Mouse (Mus musculus): ENCODE measurements around the gene Chic2. TPM values are rescaled to one million over a fixed set of nuclear protein-coding genes. Genes with fewer than 3 reads are reported as not detected.

Gene Chic2
- total RNA-seq, 2 experiments from 2014 or later = 16.7 to 17.0 TPM

DNA sequence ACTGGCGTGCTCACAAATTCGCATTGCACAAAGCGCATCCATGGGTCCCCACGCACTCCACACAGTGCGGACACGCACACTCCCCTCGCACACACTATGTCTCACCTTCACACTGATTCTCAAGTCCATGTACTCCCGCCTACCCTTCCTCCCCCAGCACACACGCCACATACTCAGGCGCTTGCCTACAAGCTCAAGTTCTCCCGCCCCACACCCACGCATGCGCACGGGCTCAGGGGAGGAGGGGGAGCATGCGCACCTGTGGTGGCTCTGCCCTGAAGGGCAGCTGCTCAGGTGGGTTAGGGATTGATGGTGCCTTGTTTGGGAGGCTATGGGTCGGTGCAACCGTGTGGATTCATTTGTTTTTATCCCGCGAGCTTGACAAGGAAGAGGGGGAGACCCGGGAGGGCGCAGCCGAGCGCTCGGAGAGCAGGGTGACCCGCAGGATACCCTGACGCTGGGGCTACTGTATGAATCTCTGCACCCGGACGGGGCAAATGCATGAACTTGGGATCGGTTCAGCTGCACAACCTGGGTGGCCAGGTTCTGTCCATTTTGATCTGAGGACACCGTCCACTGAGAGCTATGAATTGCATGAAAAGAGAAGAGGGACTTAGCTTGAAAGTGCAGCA is 22.7 kb upstream of the Chic2 start:
- peak in 1 of 2 experiments; percentile 35 for DNase-seq

DNA sequence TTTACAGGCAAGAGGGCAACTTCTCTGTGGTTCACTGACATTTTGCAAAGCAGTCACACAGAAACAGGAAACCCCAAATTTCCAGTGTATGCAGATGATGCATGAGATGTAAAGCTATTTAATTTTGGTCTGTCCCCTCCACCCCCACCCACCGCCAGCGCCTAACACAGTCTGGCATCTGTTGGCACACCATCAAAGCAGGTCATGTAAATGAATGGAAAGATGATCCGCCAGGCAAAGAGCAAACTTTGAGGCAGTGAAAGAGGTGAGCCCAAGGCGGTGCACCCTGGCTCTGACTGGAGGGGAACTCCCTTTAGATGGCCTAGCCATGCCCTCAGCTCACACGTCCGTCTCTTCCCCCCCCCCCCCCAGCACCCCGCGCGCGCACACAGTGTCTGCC is 22.1 kb upstream of the Chic2 start:
- no peak for DNase-seq

GRCm38 (mm10) chr5:75063177-75063576 is 18.6 kb upstream of the Chic2 start:
- DNase-seq = no peak

DNA sequence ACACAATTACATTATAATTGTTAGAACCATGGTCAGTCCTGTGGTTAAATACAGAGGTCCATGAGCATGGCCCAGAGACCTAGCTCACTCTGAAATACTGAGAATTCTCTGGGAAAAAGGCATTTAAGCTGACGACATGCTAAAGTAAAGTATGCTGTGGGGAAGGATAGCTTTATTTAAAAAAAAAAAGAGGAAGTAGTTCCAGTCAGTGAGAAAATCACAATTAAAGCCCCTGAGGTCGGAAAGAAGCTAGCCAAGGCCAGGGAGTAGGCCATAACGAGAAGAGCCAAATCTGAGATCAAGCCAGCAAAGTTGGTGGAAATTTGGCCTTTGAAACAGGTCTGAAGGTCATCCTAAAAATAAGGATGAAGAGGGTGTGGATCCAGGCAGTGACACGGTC is 6.5 kb upstream of the Chic2 start:
- no peak for DNase-seq

- DNase-seq = peak; percentile 67 to 77
Observed at GRCm38 (mm10) chr5:75046681-75047321, 2.2 kb upstream of the Chic2 start.

DNA sequence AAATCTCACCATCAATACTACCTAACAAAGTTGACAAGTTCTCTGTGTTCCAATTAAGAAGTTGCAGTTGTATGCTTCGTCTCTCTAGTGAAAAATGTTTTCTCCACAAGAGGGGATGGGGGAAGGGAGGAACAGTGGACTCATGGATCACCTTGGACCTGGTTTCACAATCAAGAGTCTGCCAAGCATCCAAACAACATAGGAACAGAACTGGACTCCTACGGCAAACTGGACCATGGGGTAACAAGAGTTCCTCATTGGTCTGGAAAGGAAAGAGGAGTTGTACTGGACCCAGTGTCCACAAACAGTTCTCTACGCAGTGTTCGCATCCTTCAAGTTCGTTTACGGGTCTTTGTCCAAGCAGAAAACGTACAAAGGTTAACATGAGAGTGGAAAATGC is 797 bp upstream of the Chic2 start:
- DNase-seq = no peak

DNA sequence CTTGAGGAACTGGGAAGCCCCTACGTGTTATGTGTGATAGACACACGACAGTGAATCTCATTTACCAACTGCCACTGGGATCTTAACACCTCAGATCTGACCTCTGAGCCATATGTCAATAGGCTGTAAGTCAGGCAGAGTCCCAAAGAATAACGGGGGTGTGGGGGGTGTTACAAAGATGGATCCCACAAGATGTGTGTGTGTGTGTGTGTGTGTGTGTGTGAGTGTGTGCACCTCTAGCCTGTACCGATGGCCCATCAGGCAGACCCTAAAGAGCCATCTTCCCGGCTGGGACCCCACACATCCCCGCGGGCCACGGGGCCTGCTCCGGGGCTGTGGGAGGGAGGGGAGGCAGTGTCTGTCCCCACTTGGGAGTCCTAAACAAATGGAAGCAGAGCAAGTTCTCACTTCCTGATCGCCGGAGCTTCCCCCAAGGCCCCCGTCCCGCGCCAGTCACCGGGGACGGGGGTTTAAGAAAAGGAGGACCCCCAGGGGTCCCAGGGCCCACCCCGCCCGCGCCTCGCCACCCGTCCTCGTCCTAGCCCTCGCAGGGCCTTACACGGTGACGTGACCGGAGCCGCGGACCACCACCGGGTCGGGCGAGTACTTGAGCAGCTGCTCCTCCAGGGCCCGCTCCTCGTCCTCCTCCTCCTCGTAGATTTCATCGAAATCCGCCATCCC is 813 bp downstream of the Chic2 start:
- peak; percentile 49 to 56 for DNase-seq

- DNase-seq = no peak
Observed at GRCm38 (mm10) chr5:75043011-75043445, 1.5 kb downstream of the Chic2 start.

DNA sequence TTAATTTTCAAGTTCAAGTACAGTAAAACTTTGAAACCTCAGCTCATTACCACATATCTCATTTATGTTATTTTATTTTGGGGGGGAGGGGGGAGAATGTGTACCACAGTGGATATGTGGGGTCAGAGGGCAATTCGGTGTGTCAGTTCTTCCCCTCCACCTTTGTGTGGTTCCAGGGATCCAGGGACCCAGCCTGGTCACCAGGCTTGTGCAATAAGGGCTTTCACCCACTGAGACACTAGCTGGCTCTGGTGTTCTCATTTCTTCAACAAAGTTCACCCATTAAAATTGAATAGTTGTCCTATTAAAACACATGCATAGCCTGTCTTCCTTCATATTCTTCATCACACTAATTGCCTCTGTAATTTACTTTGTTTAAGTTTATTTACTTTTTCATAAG is 5.3 kb downstream of the Chic2 start:
- no peak for DNase-seq

DNA sequence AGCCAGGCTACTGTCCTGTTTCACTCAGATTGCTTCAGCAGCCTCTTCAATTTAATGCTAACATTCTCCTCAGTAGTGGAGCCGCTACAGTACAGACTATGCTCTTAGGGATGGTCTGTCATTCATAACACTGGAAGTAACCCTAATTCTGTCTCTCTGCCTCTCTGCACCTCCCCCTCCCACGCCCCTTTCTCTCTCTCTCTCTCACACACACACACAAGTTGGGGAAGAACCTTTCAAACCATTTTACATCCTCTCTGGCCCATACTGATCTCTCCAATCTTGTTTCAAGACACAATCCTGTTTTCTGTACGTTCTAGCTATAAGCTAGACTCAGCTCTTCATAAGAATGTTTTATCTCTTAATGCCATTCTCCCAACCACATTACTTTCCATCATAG is 9.1 kb downstream of the Chic2 start:
- no peak for DNase-seq

DNA sequence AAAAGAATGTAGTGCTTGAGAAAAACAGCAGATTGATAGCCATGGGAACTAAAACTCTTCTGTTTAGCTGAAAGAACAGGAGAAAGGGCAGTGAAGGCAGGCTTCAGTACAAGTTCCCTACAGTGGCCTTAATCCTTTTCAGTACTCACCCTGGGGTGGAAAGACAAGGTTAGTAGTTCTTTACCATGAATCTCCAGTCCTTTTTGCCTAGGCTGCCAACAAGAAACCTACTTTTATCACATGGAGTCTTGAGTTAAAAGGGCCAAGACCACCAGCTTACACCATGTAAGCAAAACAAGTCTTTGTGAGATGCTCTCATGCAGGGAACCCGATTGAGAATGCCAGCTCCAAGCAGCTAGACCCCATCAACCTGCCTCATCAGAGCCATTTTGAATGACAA is 29.8 kb downstream of the Chic2 start:
- DNase-seq = no peak

GRCm38 (mm10) chr5:75012771-75013421 is 31.7 kb downstream of the Chic2 start:
- no peak for DNase-seq

DNA sequence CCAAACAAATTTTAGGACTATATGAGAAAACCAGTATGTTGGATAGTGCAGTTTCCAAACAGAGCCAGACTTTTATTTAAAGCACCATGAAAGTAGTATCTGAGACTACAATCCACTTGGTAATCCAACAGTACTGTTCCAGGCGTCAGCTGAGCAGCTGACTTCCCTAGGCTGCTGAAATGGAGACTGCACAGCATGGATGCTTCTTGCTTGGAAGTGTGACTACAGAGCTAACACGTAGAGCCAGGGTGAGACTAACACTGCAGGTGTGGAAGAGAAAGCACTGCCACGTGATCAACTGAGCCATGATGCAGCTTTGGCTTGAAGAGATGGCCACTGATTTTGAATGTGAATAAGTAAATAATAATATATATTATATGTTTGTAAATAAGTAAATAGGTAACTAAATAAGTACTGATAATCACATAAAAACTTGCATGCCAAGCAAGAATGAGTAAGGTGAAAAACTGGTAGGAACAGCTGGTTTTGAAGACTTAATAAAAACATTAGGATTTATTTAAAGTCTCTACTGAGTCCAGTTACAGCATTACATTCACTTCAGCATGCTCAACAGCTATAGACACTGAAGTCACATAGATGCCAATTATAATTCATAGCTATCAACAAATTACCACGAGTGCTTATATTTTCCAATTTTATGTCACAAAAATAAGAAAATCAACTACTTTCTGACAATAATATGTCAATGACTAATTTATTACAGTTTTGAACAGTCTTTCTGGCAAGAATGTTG is 32.4 kb downstream of the Chic2 start:
- DNase-seq = no peak

- DNase-seq = no peak
Observed at GRCm38 (mm10) chr5:75004755-75005154, 39.8 kb downstream of the Chic2 start.

- DNase-seq = peak in 1 of 2 experiments; percentile 20
Observed at GRCm38 (mm10) chr5:75002109-75002508, 42.5 kb downstream of the Chic2 start.

DNA sequence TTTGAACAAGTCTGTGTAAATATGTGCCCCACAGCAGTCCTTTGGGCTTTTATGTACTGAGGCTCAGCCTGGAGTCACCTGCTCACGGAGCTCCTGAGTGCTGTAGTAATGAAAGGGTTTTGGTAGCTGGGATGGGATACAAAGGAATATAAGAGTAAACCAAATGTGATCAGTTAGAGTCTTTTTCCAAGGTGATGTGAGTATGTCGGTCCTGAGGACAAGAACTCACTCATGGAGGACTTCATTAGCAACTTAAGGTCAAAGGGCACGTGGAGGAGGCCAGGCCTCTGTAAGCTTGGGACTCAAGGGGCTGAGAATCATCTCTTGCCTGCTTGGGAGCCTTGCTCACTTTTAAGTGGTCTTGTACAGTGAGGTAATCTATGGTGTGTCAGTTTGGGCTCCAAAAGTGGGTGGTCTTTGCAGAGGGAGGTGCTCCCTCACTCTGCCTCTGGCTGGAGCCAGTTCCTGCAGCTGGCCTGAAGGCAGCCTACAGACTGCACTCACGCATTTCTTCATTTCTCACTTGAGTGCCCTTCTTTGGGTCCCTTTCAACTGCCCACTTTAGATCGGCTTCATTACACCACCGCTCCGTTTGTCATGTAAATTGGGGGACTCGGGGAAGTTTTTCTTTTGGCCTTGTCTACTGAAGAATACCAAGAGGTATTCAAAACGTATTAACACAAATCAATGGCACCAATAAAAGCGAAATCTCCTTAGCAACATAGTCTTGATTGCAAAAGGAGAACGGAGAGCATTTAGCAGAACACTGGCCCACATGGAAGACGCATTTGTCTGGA is 45.7 kb downstream of the Chic2 start:
- no peak for DNase-seq

DNA sequence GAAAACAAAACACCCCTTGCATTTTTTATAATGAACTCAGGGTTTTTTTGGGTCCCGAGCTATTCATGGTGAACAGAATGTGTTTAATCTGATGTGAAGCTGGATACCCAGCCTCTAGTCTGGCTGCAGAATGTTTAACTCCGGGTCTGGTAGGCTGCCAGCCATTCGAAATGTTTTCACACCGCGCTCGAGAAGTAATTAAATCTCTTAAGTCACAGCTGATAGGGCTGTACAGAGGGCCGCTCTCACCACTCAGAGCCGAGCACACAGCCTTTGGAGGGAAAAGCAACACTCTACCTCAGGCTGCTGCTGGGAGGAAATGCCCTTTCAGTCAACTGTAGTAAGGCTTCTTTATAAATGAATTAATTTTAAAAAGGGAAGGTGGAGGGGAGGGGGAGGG is 49.6 kb downstream of the Chic2 start:
- DNase-seq = no peak

DNA sequence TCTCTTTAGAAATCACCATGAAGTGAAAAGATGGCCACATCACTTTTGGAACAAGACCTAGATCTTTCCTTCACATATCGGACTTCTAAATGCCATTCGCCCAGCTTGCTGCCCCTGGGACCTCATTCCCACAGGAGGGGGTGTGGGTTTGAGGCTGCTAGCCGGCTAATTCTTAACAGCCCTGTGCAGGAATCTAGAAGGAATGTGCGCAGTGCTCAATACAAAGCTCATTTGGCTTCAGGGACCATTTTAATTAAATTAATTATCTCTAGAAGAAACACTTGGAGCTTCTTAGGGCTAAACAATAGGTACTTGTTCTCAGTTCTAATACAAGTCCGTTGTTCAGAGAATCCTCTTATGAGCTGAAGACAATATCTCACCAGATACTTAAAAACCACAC is 60.5 kb downstream of the Chic2 start:
- DNase-seq = no peak

GRCm38 (mm10) chr5:74980574-74980973 is 64.0 kb downstream of the Chic2 start:
- no peak for DNase-seq

DNA sequence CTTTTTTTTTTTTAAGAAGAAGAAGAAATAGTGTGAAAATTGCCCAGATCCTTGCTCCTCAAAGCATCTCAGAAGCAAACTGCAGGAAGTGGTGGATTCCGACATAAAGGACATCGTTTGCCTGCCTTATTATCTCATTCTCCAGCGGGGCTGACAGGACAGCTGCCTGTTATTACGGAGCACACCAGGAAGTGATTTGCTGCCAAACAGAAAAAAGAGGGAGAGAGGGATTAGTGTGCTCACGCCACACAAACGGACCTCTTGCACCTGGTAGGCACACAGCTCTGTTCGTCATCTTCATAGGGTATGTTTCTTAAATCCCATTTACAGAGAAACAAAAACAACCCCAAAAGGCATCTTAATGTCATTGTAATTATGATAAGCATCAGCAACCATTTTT is 64.4 kb downstream of the Chic2 start:
- no peak for DNase-seq

GRCm38 (mm10) chr5:74979586-74979985 is 65.0 kb downstream of the Chic2 start:
- no peak for DNase-seq

GRCm38 (mm10) chr5:74975507-74975906 is 69.1 kb downstream of the Chic2 start:
- DNase-seq = no peak
